Mouse (Mus musculus): ENCODE data around the gene Phf21a.

Phf21a gene

DNA sequence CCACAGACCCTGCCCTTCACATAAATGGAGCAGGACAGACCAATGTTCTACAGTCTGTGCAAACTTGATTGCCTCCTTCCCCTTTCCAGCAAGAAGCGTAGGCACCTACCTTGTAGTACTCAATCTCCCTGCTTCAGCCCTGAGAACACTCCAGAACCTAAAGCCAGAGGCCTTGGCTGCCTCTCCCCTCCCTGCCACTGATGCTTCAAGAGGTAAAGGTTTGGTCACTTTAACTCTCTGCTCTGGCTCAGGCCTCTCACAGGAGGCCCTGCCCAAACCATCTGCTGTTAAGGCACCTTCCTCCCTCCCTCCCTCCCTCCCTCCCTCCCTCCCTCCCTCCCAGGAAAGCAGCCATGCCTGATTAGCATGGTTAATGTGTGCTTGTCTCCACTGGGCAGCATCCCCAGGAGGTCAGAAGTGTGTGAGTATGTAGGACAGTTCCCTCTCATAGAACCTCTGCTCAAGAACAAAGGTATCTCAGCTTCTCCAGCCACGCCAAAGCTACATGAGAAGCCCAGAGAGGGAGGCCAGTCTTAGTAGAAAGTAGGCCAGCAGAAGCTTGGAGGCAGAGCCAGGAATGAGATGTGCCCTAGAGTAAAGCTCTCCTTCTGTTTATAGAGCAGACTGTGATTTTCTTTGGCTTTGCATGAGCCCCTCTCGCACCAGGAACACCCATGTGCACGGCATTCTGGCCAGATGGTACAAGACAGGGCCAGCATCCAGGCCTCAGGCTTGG is 309.8 kb downstream of the Phf21a start:
- DNase-seq (ENCODE audit: low spot score in 2 of 2), result no peak

DNA sequence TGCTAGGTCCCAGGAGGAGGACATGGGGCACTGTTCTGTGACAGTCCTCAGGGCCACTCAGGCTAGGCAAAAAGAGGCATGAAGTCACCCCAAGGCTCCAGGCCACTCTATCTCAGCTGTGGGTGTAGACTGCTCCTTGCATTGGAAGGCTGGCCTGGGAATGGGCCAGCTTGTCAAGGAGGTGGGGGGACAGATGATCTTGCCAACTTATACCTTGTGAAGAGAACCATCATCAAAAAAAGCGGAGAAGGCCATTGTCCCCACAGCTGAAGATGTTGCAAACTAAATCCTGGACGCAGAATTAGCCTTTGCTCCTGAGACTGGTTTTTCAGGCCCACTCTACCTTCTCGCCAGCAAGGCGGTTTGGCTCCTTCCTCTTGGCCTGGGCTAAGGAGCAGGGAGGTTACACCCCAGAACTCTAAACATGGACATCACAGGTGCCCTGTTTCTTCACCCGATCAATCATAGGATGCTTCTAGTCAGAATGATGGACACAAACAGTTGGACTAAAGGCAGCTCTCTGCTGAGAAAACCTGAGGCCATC is 310.9 kb downstream of the Phf21a start:
- DNase-seq (ENCODE audit: low spot score in 2 of 2), result no peak

DNA sequence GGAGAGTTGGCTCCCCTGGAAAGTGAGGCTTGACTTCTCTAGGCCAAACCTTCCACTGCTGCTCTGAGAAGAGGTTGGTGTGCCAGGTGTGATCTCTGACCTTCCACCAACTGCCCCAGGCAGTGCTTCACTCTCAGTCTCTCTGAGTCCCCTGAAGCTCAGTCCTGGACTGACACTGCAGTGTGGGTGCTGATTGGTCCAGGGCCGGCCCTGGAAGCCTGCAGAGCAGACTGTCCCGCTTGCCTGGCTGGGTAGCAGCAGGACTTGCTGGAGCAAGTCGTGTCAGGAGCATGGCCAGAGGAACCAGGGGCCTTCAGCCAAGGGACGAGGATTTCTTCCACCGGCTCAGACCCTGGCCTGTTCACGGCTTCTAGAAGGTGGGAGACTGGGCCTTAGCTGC is 311.8 kb downstream of the Phf21a start:
- DNase-seq (ENCODE audit: low spot score in 2 of 2), result no peak

DNA sequence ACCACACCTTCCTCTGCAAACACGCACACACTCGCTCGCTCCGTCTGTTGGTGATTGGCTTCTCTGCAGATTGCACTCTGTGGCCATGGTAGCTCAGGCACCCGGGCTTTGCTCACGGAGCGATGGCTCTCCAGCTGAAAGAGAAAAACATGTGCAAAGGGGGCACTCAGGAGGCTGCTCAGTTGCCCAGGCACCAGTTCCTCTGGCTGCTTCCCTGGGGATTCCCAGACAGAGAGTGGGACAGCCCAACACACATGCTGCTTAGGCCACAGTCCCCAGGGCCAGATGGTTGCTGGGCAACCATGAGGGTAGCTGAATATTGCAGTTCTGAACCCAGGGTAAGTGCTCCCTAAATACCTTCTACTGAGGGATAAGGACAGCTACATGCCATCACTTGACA is 312.8 kb downstream of the Phf21a start:
- no peak for DNase-seq (ENCODE audit: low spot score in 2 of 2)

DNA sequence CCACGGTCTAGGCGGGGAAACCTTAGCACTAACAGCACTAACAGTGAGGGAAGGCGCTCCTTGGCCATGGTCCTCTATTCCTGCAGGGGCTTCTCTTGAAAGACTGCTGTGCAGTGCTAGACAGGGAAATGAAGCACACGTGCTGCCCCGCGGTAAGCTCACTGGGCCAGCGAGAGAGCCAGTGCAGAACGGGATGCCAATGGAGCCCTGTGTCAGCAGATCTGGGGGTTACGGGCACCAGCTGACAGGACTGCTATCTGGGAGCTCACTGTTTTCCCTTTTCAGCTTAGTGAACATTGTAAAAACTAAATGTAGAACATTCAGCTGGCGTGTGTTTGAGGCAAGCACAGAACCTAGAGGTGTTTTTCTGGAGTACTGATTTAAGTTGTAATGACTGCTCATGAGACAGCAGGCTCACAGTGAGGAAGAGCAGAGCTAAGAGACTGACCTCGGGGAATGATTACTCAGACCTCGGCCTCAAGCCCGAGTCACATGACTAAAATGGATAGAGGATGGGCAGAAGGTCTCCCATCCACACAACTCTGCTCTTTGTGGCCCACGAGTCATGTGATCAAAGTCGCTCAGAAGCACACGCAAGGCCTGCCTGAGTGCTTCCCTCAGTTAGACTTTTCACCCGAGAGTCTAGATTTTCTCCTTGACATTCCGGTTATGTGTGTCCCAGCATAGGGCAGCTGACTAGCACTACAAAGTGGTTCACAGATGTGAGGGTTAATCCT is 315.6 kb downstream of the Phf21a start:
- no peak for DNase-seq (ENCODE audit: low spot score in 2 of 2)

- DNase-seq (ENCODE audit: low spot score in 2 of 2), result no peak
Observed at GRCm38 (mm10) chr2:92411705-92412104, 318.8 kb downstream of the Phf21a start.
